Mouse (Mus musculus): ENCODE results near the gene Gbp3. TPM values are rescaled to one million over a fixed set of nuclear protein-coding genes. Genes with fewer than 3 reads are reported as not detected.

The Gbp3 gene
- total RNA-seq, 2 experiments from 2014 or later, result 2.2 to 6.0 TPM

DNA sequence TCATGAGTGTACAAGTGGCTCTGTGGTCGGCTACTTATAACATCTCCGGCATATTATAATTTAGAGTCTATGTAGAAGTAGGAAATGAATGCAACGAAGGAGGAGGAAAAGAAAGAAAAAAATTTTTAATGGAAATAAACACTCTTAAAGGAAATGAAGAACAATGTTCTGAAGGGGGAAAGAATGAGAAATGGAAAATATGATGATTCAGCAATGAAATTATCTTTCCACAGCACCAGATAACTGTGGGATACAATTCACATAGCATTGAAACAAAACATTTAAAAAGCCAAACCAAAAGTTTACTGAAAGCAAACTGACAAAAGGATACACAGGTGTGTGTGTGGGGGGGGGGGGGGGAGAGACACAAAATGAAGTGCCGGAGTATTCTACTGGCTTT lies 23.2 kb downstream of the Gbp3 start:
- no peak for ATAC-seq (replicated peaks; ENCODE audit: low FRiP score, poor library complexity, severe bottlenecking)

GRCm38 (mm10) chr3:142587386-142587785 lies 27.6 kb downstream of the Gbp3 start:
- no peak for ATAC-seq (replicated peaks; ENCODE audit: low FRiP score, poor library complexity, severe bottlenecking)

DNA sequence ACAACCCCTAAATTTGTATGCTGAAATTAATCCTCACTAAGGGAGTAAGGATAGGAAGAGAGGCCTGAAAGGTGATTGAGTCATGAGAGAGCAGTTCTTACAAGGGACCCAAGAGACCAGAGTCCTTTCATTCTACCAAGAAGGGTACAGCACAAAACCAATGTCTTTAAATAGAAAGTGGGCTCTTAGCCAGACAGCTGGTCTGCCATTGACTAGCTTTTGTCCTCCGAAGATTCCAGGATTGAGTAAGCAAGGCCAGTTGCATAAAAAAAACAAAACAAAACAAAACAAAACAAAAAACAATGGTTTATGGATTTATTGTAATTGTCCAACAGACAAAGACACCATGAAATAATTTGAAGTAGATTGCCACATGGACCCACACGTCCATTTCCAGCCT lies 29.1 kb downstream of the Gbp3 start:
- ATAC-seq (replicated peaks; ENCODE audit: low FRiP score, poor library complexity, severe bottlenecking), result no peak

GRCm38 (mm10) chr3:142590431-142591067 lies 30.7 kb downstream of the Gbp3 start:
- ATAC-seq (replicated peaks; ENCODE audit: low FRiP score, poor library complexity, severe bottlenecking), result no peak

- ATAC-seq (replicated peaks; ENCODE audit: low FRiP score, poor library complexity, severe bottlenecking), result no peak
These were observed 34.7 kb downstream of the Gbp3 start, which contains the start of gene Gbp2b for GRCm38 (mm10) chr3:142594547-142594946. Gene Gbp2b (plus strand): TSS chr3:142594847.

DNA sequence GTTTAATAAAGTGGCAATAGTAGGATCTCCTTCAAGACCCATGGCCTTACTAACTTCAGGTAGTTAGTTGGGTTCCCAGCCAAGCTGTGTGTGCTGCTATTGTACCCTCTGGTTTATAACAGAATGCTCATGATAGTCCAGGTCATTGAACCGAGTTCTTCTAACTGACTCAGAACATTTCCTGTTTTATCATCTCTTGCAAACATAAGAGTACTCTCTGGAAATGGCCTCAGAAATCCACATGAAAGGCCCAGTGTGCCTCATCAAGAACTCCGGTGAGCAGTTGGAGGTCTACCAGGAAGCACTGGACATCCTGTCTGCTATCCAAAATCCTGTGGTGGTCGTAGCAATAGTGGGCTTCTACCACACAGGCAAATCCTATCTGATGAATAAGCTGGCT lies 38.1 kb downstream of the Gbp3 start:
- no peak for ATAC-seq (replicated peaks; ENCODE audit: low FRiP score, poor library complexity, severe bottlenecking)

DNA sequence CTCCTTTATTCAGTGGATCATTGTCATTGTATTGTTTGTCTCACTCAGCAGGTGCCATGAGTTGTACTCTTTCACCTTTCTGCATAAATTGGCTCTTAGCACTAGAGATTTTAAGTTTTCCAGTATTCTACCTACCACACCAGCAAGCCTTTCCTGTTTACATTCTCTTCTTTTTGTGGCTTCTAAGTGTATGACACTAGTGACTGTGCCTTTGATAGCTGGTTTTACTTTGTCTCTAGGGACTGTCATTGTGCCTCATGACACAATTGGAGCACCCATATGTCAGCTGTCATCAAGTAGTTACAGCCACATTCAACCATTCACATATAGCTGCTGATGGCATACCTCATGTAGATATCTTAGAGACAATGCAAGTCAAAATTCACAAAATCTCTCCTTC lies 41.8 kb downstream of the Gbp3 start:
- no peak for ATAC-seq (replicated peaks; ENCODE audit: low FRiP score, poor library complexity, severe bottlenecking)

DNA sequence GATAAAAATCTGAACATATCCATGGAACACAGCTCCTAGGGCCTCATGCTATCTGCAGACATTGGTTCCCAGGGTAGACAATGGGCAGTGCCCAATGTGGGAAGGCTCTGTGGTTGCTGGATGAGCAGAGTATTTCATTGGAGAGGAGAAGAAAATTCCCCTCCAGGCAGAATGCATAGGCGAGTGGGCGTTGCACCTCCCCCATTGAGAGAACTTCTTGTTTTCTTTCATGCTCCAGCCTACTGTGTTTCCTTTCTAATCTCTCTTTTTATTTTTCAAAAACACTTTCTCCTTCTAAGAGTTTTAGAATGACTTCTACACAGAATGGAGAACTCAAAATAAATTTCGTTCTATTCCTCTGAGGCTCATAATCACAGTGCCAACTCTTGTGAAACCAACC lies 58.8 kb downstream of the Gbp3 start:
- ATAC-seq (replicated peaks; ENCODE audit: low FRiP score, poor library complexity, severe bottlenecking), result no peak

DNA sequence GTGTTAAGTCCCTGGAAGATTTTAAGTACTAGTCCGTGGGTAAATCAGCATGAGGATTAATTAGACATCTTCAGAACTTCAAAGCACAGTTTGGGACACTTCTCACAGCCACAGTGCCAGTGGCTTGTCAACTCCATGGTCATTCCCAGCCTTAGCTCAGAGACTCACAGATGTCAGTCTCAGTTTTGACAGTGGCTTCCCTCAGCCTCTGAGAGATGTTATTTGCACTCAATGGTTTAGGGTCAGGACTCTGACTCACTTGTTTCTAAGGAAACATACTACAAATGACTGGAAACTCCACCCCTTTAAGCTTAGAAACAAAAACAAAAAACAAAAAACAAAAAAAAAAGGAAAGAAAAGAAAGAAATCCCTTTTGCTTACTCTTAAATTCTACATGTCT lies 59.8 kb downstream of the Gbp3 start:
- no peak for ATAC-seq (replicated peaks; ENCODE audit: low FRiP score, poor library complexity, severe bottlenecking)

GRCm38 (mm10) chr3:142620111-142620955 lies 60.5 kb downstream of the Gbp3 start, which contains the start of gene Gbp2:
Gene Gbp2 (plus strand): TSS chr3:142620602.
- ATAC-seq (replicated peaks; ENCODE audit: low FRiP score, poor library complexity, severe bottlenecking), result 0 out of 2 replicates have a peak, but pooled peaks have one; percentile 38

- ATAC-seq (replicated peaks; ENCODE audit: low FRiP score, poor library complexity, severe bottlenecking), result 0 out of 2 replicates have a peak, but pooled peaks have one; percentile 45
These were observed 61.2 kb downstream of the Gbp3 start for GRCm38 (mm10) chr3:142620956-142621562.

Other genes with a start within 250 kb of the Gbp3 start
- gene Pdlim5, start 164.3 kb upstream of the Gbp3 start, total RNA-seq (2015; ENCODE audit: low replicate concordance), result 6.5 and 14.2 TPM in 2 replicates
- 4.4 and 5.7 TPM in 2 replicates for gene Pdlim5, start 164.3 kb upstream of the Gbp3 start, total RNA-seq (2017; ENCODE audit: low replicate concordance)
- gene Gbp5, start 66.0 kb upstream of the Gbp3 start, total RNA-seq (2015; ENCODE audit: low replicate concordance), result not detected in 2 replicates
- gene Gbp5, start 66.0 kb upstream of the Gbp3 start, total RNA-seq (2017; ENCODE audit: low replicate concordance), result 0.56 and 0.85 TPM in 2 replicates
- gene Gbp7, start 29.7 kb upstream of the Gbp3 start, total RNA-seq (2015; ENCODE audit: low replicate concordance), result 12.1 and 18.2 TPM in 2 replicates
- gene Gbp7, start 29.7 kb upstream of the Gbp3 start, total RNA-seq (2017; ENCODE audit: low replicate concordance), result 10.6 and 13.0 TPM in 2 replicates
- gene Gbp2b, start 34.8 kb downstream of the Gbp3 start, total RNA-seq (2015; ENCODE audit: low replicate concordance), result not detected in 2 replicates
- gene Gbp2b, start 34.8 kb downstream of the Gbp3 start, total RNA-seq (2017; ENCODE audit: low replicate concordance), result 0.60 TPM in 1 of 2 replicates, not detected in the other
- gene Gbp2, start 60.6 kb downstream of the Gbp3 start, total RNA-seq (2015; ENCODE audit: low replicate concordance), result 2.7 and 3.1 TPM in 2 replicates
- 2.2 and 4.3 TPM in 2 replicates for gene Gbp2, start 60.6 kb downstream of the Gbp3 start, total RNA-seq (2017; ENCODE audit: low replicate concordance)
- 0.19 and 9.4 TPM in 2 replicates for gene Kyat3, start 141.0 kb downstream of the Gbp3 start, total RNA-seq (2015; ENCODE audit: low replicate concordance)
- gene Kyat3, start 141.0 kb downstream of the Gbp3 start, total RNA-seq (2017; ENCODE audit: low replicate concordance), result 0.51 and 2.5 TPM in 2 replicates
- 33.0 and 35.5 TPM in 2 replicates for gene Gtf2b, start 205.0 kb downstream of the Gbp3 start, total RNA-seq (2015; ENCODE audit: low replicate concordance)
- gene Gtf2b, start 205.0 kb downstream of the Gbp3 start, total RNA-seq (2017; ENCODE audit: low replicate concordance), result 35.1 and 48.7 TPM in 2 replicates